Mouse (Mus musculus) megakaryocyte-erythroid progenitor cell, adult 5-6 weeks (primary cell): ENCODE results near the gene H2al2b. TPM values are rescaled to one million over a fixed set of nuclear protein-coding genes. Genes with fewer than 3 reads are reported as not detected.
"Not testable (repeated sequence)": the region's sequence is repeated elsewhere in the genome, so short reads cannot be mapped to it uniquely, and the experiment has no call there.

ENCODE experiments used
- ATAC-seq: replicated peaks from 2 replicates; pipeline ENCODE4 v1.8.0; 2016; ENCODE audit warnings: mild to moderate bottlenecking, inconsistent platforms; ENCODE audit not compliant: severe bottlenecking, poor library complexity, low FRiP score, low TSS enrichment
- total RNA-seq, 2 experiments: library from RNA; stranded (forward) in 1 of 2; stranded (reverse) in 1 of 2; fragments of 200-1000, 215-1000 nt in 1 of 2; fragments of >200 nt in 1 of 2; fragmentation: Nextera tagmentation in 1 of 2; gene quantifications; 2 replicates each; pipeline ENCODE4 v1.2.3; 2014 to 2017

The H2al2b gene
- total RNA-seq (2014; fragmentation: Nextera tagmentation) (not detected in 2 replicates), total RNA-seq (2017) (not detected in 2 replicates)

DNA sequence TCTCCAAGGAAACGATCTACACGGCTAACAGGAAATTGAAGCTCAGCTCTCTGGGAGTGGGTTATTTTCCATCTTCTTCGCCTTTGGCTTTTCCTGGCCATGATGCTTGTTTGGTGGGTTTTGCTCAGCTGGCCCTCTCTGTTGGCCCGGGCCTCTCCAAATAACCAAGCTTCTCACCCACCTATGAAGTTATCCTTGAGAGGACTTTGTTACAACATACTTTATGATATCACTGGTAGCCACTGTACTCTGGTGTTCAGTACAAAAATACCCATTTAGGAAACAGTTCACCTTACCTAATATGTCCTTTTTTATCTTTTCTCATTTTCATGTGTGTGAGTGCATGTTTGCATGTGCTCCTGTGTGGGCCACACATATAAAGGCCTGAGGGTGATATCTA lies at the start of gene H2al2b:
H2al2b (minus strand) TSS at position 101 of the 400 bp plus-strand sequence.
- not testable (repeated sequence) for ATAC-seq

Other genes starting within 250 kb of the H2al2b start
- not detected in 2 replicates for gene H2al2c, start 121.6 kb downstream of the H2al2b start, total RNA-seq (2014; fragmentation: Nextera tagmentation)
- gene H2al2c, start 121.6 kb downstream of the H2al2b start, total RNA-seq (2017): not detected in 2 replicates
- gene Sry, start 57.0 kb downstream of the H2al2b start, total RNA-seq (2014; fragmentation: Nextera tagmentation): not detected in 2 replicates
- not detected in 2 replicates for gene Sry, start 57.0 kb downstream of the H2al2b start, total RNA-seq (2017)
- not detected in 2 replicates for gene Gm4064, start 75.5 kb upstream of the H2al2b start, total RNA-seq (2014; fragmentation: Nextera tagmentation)
- gene Gm4064, start 75.5 kb upstream of the H2al2b start, total RNA-seq (2017): not detected in 2 replicates
- gene Rbmy, start 110.0 kb upstream of the H2al2b start, total RNA-seq (2014; fragmentation: Nextera tagmentation): not detected in 2 replicates
- gene Rbmy, start 110.0 kb upstream of the H2al2b start, total RNA-seq (2017): not detected in 2 replicates
- gene Gm10256, start 110.0 kb upstream of the H2al2b start, total RNA-seq (2014; fragmentation: Nextera tagmentation): not detected in 2 replicates
- not detected in 2 replicates for gene Gm10256, start 110.0 kb upstream of the H2al2b start, total RNA-seq (2017)
- gene Gm10352, start 180.3 kb upstream of the H2al2b start, total RNA-seq (2014; fragmentation: Nextera tagmentation): not detected in 2 replicates
- not detected in 2 replicates for gene Gm10352, start 180.3 kb upstream of the H2al2b start, total RNA-seq (2017)
- not detected in 2 replicates for gene Gm29289, start 211.9 kb upstream of the H2al2b start, total RNA-seq (2014; fragmentation: Nextera tagmentation)
- gene Gm29289, start 211.9 kb upstream of the H2al2b start, total RNA-seq (2017): not detected in 2 replicates